Mouse (Mus musculus): ENCODE data around the gene Rsc1a1.

The Rsc1a1 gene

GRCm38 (mm10) chr4:141694719-141695118, 9.3 kb upstream of the Rsc1a1 start:
- no peak for DNase-seq (ENCODE audit: extremely low spot score, low spot score)

DNA sequence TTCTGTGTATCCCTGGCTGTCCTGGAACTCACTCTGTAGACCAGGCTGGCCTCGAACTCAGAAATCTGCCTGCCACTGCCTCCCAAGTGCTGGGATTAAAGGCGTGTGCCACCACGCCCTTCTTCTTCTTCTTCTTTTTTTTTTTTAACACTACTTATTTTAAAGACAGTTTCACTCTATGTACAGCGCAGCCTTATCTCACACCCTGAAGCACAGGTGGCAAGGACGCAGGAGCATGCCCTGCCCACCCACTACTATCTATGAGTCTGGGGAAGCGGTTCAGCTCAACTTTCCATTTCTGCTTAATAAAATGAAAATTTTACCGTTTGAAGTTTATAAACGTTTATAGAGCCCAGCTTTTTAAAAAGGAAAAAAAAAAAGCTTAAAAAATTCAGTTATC, 3.1 kb upstream of the Rsc1a1 start:
- DNase-seq (ENCODE audit: extremely low spot score, low spot score): no peak

DNA sequence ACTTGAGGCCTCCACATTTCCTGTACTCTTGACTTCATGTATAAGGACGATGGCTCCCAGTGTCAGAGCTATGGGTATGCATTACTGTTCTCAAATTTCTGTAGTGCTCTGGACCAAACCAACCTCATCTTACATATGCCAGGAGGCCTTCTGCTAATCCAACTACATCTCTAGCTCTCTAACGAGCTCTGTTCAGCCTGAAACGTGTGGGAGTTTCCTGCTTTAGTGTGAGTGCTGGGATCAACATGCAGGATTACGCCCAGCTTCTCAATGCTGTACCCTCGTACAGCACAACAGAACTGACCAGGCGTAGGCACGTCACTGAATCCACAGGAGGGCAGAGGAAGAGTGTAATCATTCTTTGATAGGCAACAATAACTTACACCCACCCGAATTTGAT, 1.1 kb upstream of the Rsc1a1 start:
- DNase-seq (ENCODE audit: extremely low spot score, low spot score): no peak

DNA sequence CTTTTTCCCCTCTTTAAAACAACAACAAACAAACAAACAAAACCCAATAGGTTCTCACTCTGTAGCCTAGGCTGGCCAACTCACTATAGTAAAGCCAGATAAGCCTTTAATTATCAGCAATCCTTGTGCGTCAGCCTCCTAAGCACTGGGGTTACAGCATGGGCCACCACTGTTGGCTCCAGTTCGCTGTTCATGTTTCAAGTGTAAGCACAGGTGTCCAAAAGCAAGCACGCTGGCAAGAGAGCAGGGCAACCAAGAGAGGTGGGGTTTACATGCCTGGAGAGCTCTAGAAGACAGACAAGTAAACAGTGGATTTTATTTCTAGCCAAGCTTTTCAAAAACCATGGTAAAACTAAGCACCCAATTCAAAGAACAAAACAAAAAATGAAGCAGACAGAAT, 694 bp upstream of the Rsc1a1 start:
- DNase-seq (ENCODE audit: extremely low spot score, low spot score): no peak

DNA sequence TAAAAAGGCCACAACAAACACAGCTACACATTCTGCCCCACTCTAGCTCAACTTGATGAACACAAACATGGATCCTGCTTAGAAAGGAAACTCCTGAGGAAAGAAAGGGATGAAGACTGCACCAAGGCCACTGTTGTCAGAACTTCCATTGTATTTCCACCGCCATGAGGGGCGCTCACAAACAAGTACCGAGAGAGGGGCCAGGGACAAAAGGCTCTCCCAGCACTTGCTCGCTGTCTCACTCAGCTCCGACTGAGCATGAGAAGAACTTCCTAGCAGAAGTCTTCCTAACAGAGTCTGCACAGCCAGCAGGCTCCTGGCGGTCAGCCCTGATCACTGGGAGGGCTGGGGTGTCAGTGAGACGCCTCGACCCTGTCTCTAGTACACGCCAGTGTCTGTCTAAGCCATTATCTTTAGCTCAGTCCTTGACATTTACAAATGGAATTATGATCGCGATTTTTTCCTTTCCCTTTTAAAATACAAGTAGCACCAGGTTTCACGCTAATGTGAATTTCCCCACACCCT, 2.6 kb downstream of the Rsc1a1 start:
- no peak for DNase-seq (ENCODE audit: extremely low spot score, low spot score)

DNA sequence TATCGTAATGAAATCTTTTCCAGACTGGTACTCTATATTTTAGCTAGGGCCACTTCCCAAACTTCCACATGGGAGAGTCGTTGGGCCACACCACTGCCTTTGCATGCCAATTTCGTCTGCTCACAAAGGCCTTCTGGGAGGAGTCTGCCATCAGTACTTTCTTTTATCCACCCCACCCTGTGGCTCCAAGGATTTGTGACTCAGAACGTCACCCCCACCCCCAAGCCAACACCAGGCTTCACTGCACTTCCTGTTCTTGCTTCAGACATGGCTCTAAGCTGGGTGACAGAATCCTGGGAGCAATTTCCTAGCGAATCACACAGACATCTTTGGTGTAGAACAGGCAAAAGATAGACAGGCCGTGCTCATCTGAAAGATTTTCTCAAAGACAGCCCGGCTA, 3.6 kb downstream of the Rsc1a1 start:
- no peak for DNase-seq (ENCODE audit: extremely low spot score, low spot score)

DNA sequence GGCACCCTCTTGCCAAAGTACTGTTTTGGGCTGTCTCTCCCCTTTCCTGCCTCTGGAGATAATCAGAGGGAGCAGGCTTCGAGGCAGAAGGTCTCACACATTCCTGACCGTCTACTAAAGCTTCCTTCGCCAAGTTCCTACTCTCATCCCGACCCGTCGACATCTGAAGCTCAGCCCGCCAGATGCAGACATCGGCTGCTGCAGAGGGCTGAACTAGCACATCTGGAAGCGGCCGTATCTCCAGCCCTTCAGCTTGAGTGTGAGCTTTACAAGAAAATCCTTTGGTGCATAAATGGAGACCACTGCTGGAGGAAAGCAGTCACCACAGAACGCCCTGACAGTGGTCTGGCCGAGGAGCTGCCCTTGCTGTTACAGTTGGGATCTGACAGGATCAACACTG, 4.5 kb downstream of the Rsc1a1 start:
- no peak for DNase-seq (ENCODE audit: extremely low spot score, low spot score)

GRCm38 (mm10) chr4:141679016-141679415, 6.4 kb downstream of the Rsc1a1 start:
- no peak for DNase-seq (ENCODE audit: extremely low spot score, low spot score)

DNA sequence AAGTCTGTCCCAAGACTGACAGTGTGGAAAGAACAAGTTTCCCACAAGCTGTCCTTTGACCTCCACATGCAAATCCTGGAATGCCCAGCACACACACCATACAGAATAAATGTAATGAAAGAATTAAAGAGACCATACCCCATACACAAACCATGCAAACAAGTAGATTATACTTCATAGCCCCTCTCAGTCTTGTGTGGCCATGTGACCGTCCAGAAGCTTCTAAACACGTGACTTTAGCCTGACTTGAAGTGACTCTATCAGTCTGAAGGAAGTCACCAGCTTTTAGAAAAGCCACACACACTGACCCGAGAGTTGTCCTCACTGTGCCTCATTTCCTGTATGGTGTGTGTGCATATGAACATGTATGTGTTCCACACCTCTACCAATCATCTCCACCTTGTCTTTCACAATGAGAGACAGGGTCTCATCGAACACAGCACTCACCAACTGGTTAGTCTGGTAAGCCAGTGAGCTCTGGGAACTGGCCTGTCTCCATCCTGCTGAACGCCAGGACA, 8.9 kb downstream of the Rsc1a1 start:
- no peak for DNase-seq (ENCODE audit: extremely low spot score, low spot score)

DNA sequence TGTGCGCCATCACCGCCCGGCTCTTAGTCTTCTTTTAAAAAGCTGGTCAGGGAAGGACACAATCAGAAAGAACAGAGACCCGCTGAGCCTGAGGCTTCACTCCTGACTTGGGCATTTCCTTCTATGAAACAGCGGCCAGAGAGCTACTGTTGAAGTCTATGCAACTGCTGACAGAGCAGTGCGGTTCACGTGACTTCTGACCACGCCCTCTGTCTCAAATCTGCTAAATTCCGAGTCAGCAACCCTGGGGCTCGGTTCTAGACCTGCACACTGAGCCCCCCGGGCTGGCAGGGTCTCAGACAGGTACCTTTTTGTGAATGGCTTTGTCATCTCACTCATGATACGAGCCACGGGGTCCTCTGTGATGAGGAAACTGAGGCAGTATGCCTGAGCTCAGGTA, 13.1 kb downstream of the Rsc1a1 start:
- no peak for DNase-seq (ENCODE audit: extremely low spot score, low spot score)

GRCm38 (mm10) chr4:141671389-141671788, 14.0 kb downstream of the Rsc1a1 start:
- DNase-seq (ENCODE audit: extremely low spot score, low spot score): no peak

DNA sequence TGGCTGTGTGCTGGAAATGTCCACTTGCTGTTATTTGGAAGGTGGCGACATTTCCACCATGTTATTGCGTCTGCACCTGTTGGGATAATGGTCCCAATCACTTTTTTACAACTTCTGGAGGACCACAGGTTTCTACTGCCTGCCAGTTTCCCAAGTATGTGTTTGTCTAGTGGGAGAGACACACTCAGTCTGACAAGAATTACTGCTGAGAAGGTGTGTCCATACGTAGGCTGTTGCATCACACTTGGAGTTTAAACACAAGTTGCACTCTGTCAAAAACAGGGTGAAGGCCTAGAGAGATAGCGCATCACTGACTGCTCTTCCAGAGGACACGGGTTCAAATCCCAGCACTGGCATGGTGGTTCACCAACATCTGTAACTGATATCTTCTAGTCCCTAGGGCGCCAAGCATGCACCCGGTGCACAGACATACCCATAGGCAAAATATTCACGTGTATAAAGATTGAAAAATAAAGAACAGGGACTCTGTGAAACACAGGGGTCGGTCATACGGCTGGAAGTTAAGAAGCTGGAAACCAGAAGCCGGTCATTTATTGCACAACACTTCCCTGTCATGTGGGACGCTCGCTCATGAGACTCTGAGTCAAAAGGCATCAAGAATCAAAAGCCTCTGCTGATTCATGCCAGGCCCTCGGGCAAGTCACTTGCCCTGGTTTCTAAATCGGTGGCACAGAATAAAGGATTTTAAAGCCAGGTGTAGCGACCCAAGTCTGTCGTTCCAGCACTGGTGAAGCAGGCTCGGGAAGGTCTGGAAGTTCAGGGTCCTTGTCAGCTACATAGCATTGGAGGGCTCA, 15.3 kb downstream of the Rsc1a1 start:
- no peak for DNase-seq (ENCODE audit: extremely low spot score, low spot score)

GRCm38 (mm10) chr4:141664799-141665198, 20.6 kb downstream of the Rsc1a1 start, which contains the start of gene Plekhm2:
Gene Plekhm2 (minus strand): TSS chr4:141664899.
- DNase-seq (ENCODE audit: extremely low spot score, low spot score): no peak

GRCm38 (mm10) chr4:141664011-141664745, 21.2 kb downstream of the Rsc1a1 start:
- peak; percentile 70 for DNase-seq (ENCODE audit: extremely low spot score, low spot score)

DNA sequence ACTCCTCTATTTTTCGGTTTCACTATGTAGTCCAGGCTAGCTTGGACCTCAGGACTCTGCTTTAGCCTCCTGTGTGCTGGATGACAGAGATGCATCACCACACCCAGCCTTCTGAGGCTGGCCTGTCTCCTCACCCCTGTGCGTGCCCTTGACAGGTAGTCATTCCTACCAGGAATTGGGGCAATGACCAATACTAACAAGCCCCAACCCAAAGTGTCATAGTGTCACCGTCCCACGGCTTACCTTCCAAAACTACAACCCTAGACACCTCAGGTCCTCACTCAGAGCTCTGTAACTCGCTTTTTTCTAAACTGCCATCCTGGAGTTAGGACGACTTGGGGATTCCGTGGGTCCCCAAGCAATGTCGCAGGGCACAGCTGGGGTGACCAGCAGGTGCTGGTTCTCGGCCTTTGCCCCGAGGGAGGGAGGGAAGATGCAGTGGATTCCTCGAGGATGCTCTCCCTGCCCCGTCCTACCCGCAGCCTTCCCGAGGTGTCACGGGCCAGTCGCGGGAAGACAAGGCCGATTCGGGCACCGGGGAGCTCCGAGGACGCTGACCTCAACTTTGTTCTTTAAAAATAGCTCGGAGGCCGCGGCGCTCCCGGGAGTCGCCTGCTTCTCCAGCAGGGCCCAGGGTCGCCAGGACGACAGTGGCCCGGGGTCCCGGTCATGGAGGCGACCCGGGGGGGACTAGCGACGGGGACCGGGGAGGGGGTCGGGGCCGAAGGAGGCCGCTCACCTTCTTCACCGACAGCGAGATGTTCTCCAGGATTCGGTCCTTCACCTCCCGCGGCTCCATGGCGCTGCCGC, 22.1 kb downstream of the Rsc1a1 start:
- peak; percentile 63 for DNase-seq (ENCODE audit: extremely low spot score, low spot score)

DNA sequence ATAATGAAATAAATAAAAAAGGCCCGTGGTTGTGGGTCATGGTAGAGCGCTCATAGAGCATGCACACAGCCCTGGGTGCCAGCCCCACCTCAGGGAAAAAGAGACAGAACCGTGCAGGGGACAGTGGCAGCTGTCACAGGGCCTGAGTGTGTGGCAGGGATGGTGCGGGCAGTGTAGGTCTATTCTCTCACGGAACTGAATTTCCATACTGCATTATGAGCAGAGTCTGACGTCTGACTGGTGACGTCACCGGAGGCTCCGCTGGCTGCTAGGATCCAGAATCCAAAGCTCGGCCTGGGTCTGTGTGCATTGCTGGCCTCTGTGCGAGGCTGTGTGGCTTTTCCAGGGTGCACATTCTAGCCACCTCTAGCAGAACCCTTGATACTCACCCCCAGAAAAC, 24.5 kb downstream of the Rsc1a1 start:
- no peak for DNase-seq (ENCODE audit: extremely low spot score, low spot score)

GRCm38 (mm10) chr4:141659739-141660138, 25.7 kb downstream of the Rsc1a1 start:
- no peak for DNase-seq (ENCODE audit: extremely low spot score, low spot score)

DNA sequence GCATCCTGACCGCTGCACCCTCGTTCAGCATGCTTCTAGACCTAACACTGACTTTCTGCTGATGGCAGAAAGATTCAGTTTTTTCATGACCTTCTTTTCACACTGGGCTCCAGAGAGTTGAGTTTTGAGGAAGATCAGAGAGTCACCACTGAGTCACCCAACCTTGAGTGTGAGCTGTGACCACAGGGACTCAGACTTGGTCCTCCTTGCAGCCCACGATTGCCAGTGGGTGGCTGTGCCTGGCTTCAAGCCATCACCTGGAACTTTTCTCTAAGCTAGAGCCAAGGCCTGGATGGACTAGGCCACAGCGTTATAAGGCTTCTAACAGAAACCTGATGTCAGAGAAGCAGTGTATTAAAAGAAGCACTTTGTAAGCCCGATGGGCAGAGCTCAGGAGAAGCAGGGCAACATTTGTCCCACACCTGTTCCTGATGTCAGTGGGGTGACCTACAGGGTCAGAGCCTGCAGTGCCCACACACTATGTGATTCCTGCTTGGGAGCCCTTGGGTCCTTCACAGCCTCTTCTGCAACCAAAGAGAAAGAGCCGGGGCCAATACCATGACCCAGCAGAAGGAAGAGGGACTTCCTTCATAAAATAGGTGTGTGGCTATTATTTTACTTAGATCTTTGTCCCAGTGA, 26.4 kb downstream of the Rsc1a1 start:
- no peak for DNase-seq (ENCODE audit: extremely low spot score, low spot score)

- DNase-seq (ENCODE audit: extremely low spot score, low spot score): no peak
These were observed 28.5 kb downstream of the Rsc1a1 start for GRCm38 (mm10) chr4:141656932-141657331.

GRCm38 (mm10) chr4:141655908-141656608, 29.3 kb downstream of the Rsc1a1 start:
- DNase-seq (ENCODE audit: extremely low spot score, low spot score): no peak

All from neural tube, embryonic 10.5 days (tissue).